Mouse (Mus musculus): ENCODE measurements around the gene Myb. TPM values are rescaled to one million over a fixed set of nuclear protein-coding genes. Genes with fewer than 3 reads are reported as not detected.

The Myb gene
- total and polyA plus RNA-seq, 3 experiments = 133 to 245 (median 155) TPM

DNA sequence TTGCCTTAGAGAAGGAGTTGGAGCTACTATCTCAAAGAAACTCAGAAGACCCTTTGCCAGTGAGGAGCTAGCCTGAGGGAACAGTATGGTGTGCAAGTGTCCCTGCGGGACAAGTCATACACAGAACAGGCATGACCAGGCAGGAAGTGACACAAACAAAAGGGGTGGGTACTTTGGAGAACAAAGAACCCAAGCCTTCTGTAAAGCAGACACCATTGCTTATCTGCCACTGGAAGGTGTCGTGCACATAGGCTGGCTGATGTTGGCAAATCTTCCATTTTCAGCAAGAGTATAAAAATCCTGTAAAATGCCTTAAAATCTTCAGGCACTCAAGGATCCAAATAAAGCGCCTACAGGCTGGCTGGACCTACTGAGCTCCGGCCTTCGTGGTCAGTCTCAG is 25.9 kb upstream of the Myb start:
- H3K4me1 ChIP-seq (ENCODE audit: control insufficient read depth in 1 of 2, insufficient read depth in 2 of 2, low read length in 2 of 2) = peaks cover 20 to 21% of the 10 kb centered on the region in 2 experiments

DNA sequence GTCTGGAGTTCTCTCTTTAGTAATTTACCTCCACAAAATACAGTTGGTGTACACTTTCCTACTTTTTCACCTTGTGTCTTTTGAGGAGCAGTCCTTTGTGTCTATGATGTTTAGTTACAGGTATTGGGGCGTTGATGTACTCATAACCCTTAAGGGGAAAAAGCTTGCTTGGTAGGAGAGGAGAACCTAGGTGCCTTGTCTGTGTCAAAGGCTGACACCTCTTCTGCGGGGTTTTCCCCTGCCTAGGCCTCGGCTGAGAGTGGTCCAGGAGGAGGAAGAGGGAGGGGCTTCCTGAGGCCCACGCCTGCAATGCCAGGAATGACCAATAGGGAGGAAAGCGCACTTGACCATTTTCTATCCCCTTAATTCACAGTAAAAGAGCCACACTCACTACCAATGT is 17.9 kb upstream of the Myb start:
- Histone ChIP-seq H3K27me3 (ENCODE audit: control insufficient read depth in 1 of 2, insufficient read depth in 2 of 2, low read length in 2 of 2) (no peaks in the 10 kb centered on the region), H3K4me3 (ENCODE audit: control insufficient read depth in 1 of 2, insufficient read depth in 1 of 2, low read depth in 2 of 2, low read length in 2 of 2) (no peak overlapping the region), H3K9me3 (replicated peaks; ENCODE audit: insufficient read depth, low read length) (no peaks in the 10 kb centered on the region), H3K9ac (ENCODE audit: control insufficient read depth, low read depth, low read length, poor library complexity, severe bottlenecking) (no peak overlapping the region), H3K79me2 (ENCODE audit: control insufficient read depth, insufficient read depth, low read length, poor library complexity) (no peaks in the 10 kb centered on the region), H3K27ac (ENCODE audit: control insufficient read depth, low read depth, low read length) (no peak overlapping the region), H3K4me1 (ENCODE audit: control insufficient read depth in 1 of 2, insufficient read depth in 2 of 2, low read length in 2 of 2) (no peaks in the 10 kb centered on the region), H3K36me3 (ENCODE audit: control insufficient read depth in 1 of 2, insufficient read depth in 2 of 2, low read length in 2 of 2) (no peaks in the 10 kb centered on the region)
- peak in 2 of 3 experiments; percentile 8 to 41; a peak in 3 of 6 replicates for TF ChIP-seq CTCF (IDR thresholded peaks at IDR 0.05 in 2 of 3, conservative IDR thresholded peaks at IDR 0.05 in 1 of 3; ENCODE audit: control insufficient read depth in 1 of 3, insufficient read depth in 1 of 3, low read depth in 2 of 3, low read length in 3 of 3, poor library complexity in 1 of 3, severe bottlenecking in 1 of 3)
- TF ChIP-seq POLR2AphosphoS5 (IDR thresholded peaks at IDR 0.05; ENCODE audit: borderline replicate concordance, low read depth, low read length) = no peak
- no peak for TF ChIP-seq ZMIZ1 (IDR thresholded peaks at IDR 0.05; ENCODE audit: low read depth, low read length)
- no peak for TF ChIP-seq ETS1 (IDR thresholded peaks at IDR 0.05; ENCODE audit: low read depth, low read length)
- TF ChIP-seq MAFK (IDR thresholded peaks at IDR 0.05; ENCODE audit: borderline replicate concordance, low read depth, low read length) = no peak
- DNase-seq (ENCODE audit: low read depth, low spot score) = no peak

More for the DNA sequence above, 25.9 kb upstream of the Myb start:
- peak; percentile 84 for DNase-seq (ENCODE audit: low read depth, low spot score)
- Histone ChIP-seq H3K9me3 (replicated peaks; ENCODE audit: insufficient read depth, low read length) (no peaks in the 10 kb centered on the region), H3K27me3 (ENCODE audit: control insufficient read depth in 1 of 2, insufficient read depth in 2 of 2, low read length in 2 of 2) (no peaks in the 10 kb centered on the region), H3K27ac (ENCODE audit: control insufficient read depth, low read depth, low read length) (peak overlapping the region; percentile 68), H3K4me3 (ENCODE audit: control insufficient read depth in 1 of 2, insufficient read depth in 1 of 2, low read depth in 2 of 2, low read length in 2 of 2) (peak overlapping the region; percentile 7 to 36), H3K9ac (ENCODE audit: control insufficient read depth, low read depth, low read length, poor library complexity, severe bottlenecking) (peak overlapping the region; percentile 61), H3K36me3 (ENCODE audit: control insufficient read depth in 1 of 2, insufficient read depth in 2 of 2, low read length in 2 of 2) (peaks cover 0 to 24% of the 10 kb centered on the region in 2 experiments; a peak in 2 of 4 replicates), H3K79me2 (ENCODE audit: control insufficient read depth, insufficient read depth, low read length, poor library complexity) (peaks cover 2% of the 10 kb centered on the region; the same call in 1 of the 2 replicates)
- TF ChIP-seq ZMIZ1 (IDR thresholded peaks at IDR 0.05; ENCODE audit: low read depth, low read length) (0 out of 2 replicates have a peak, but pooled peaks have one; percentile 57), MXI1 (IDR thresholded peaks at IDR 0.05; ENCODE audit: low read depth, low read length) (peak; percentile 62; the same call in 1 of the 2 replicates), ETS1 (IDR thresholded peaks at IDR 0.05; ENCODE audit: low read depth, low read length) (peak; percentile 31; the same call in 1 of the 2 replicates), HCFC1 (IDR thresholded peaks at IDR 0.05; ENCODE audit: low read depth, low read length) (0 out of 2 replicates have a peak, but pooled peaks have one; percentile 45), POLR2A (IDR thresholded peaks at IDR 0.05; ENCODE audit: control insufficient read depth in 1 of 2, insufficient read depth in 1 of 2, low read depth in 1 of 2, low read length in 2 of 2, poor library complexity in 1 of 2) (peak in 1 of 2 experiments; percentile 79; a peak in 2 of 4 replicates), MAX (IDR thresholded peaks at IDR 0.05; ENCODE audit: low read length) (peak; percentile 70), MAZ (IDR thresholded peaks at IDR 0.05; ENCODE audit: low read depth, low read length) (no peak), RCOR1 (IDR thresholded peaks at IDR 0.05; ENCODE audit: low read depth, low read length) (no peak), NRF1 (IDR thresholded peaks at IDR 0.05; ENCODE audit: insufficient read depth, low read depth, low read length, poor library complexity, severe bottlenecking) (no peak), CHD1 (IDR thresholded peaks at IDR 0.05; ENCODE audit: low read depth, low read length) (0 out of 2 replicates have a peak, but pooled peaks have one; percentile 59), TBP (IDR thresholded peaks at IDR 0.05; ENCODE audit: low read depth, low read length) (peak; percentile 83), GATA1 (IDR thresholded peaks at IDR 0.05; ENCODE audit: low read depth, low read length) (peak; percentile 77), CHD2 (IDR thresholded peaks at IDR 0.05; ENCODE audit: low read length) (no peak), MYC (IDR thresholded peaks at IDR 0.05; ENCODE audit: low read depth, low read length) (peak; percentile 56; the same call in 1 of the 2 replicates), NELFE (IDR thresholded peaks at IDR 0.05; ENCODE audit: low read depth, low read length) (peak; percentile 73), POLR2AphosphoS2 (IDR thresholded peaks at IDR 0.05; ENCODE audit: low read length) (peak; percentile 65; the same call in 1 of the 2 replicates), EP300 (IDR thresholded peaks at IDR 0.05; ENCODE audit: low read depth in 1 of 2, low read length in 2 of 2) (peak in 1 of 2 experiments; percentile 36; a peak in 2 of 4 replicates), TCF12 (IDR thresholded peaks at IDR 0.05; ENCODE audit: low read depth, low read length) (peak; percentile 49; the same call in 1 of the 2 replicates)

Measured in MEL (cell line).